Mouse (Mus musculus) mouse embryonic stem cell (cell line): Measurements from ENCODE around the gene Ly9.

Source experiments
- in situ Hi-C, 2 experiments: fragments of 300-500 bp; cut with MboI; formaldehyde crosslinking; loops; 1 replicate in 1 of 2; 3 replicates in 1 of 2; pipeline ENCODE4 v1.14.3; 2019 to 2020; ENCODE audit warnings: low sequenced_read_pairs in 2 of 2, low pct_unique_long_range_greater_than_20kb in 1 of 2, mixed read lengths in 1 of 2; ENCODE audit not compliant: unreplicated experiment in 1 of 2

The Ly9 gene

GRCm38 (mm10) chr1:171607176-171607575 lies at the start of gene Ly9:
Gene Ly9, minus strand, starts transcription at chr1:171607410.
- in situ Hi-C loops = loop anchor here (10.0 to 25.0 kb wide), 2 partner anchors 380 to 388 kb away; no protein-coding TSS in a partner anchor

- in situ Hi-C loops = no loop called here
Measured at GRCm38 (mm10) chr1:171652734-171653133, 45.5 kb upstream of the Ly9 start, which contains the start of gene Slamf7. Gene Slamf7, minus strand, starts transcription at chr1:171653035.

- in situ Hi-C loops = no loop called here
Measured at GRCm38 (mm10) chr1:171648840-171649239, 41.6 kb upstream of the Ly9 start.

- in situ Hi-C loops = no loop called here
Measured at GRCm38 (mm10) chr1:171647716-171648115, 40.5 kb upstream of the Ly9 start.

GRCm38 (mm10) chr1:171646429-171646940 lies 39.3 kb upstream of the Ly9 start:
- in situ Hi-C loops = no loop called here

GRCm38 (mm10) chr1:171643612-171644011 lies 36.4 kb upstream of the Ly9 start:
- in situ Hi-C loops = no loop called here

GRCm38 (mm10) chr1:171640796-171641195 lies 33.6 kb upstream of the Ly9 start:
- in situ Hi-C loops = no loop called here

- in situ Hi-C loops = no loop called here
Measured at GRCm38 (mm10) chr1:171638686-171639085, 31.5 kb upstream of the Ly9 start.

- in situ Hi-C loops = no loop called here
Measured at GRCm38 (mm10) chr1:171637101-171637500, 29.9 kb upstream of the Ly9 start.

GRCm38 (mm10) chr1:171635696-171636095 lies 28.5 kb upstream of the Ly9 start:
- in situ Hi-C loops = no loop called here

GRCm38 (mm10) chr1:171631447-171631846 lies 24.2 kb upstream of the Ly9 start:
- in situ Hi-C loops = no loop called here

- in situ Hi-C loops = no loop called here
Measured at GRCm38 (mm10) chr1:171630912-171631311, 23.7 kb upstream of the Ly9 start.

- in situ Hi-C loops = no loop called here
Measured at GRCm38 (mm10) chr1:171630041-171630440, 22.8 kb upstream of the Ly9 start.

- in situ Hi-C loops = no loop called here
Measured at GRCm38 (mm10) chr1:171629168-171629567, 22.0 kb upstream of the Ly9 start.

GRCm38 (mm10) chr1:171627801-171628200 lies 20.6 kb upstream of the Ly9 start:
- in situ Hi-C loops = no loop called here

- in situ Hi-C loops = loop anchor here in 1 of 2 experiments (25.0 kb wide), 1 partner anchor 367 kb away; no protein-coding TSS in a partner anchor
Measured at GRCm38 (mm10) chr1:171620091-171620490, 12.9 kb upstream of the Ly9 start.

- in situ Hi-C loops = loop anchor here in 1 of 2 experiments (25.0 kb wide), 1 partner anchor 368 kb away; no protein-coding TSS in a partner anchor
Measured at GRCm38 (mm10) chr1:171619645-171620044, 12.4 kb upstream of the Ly9 start.

- in situ Hi-C loops = loop anchor here in 1 of 2 experiments (25.0 kb wide), 1 partner anchor 368 kb away; no protein-coding TSS in a partner anchor
Measured at GRCm38 (mm10) chr1:171619001-171619400, 11.8 kb upstream of the Ly9 start.

GRCm38 (mm10) chr1:171616881-171617515 lies 9.8 kb upstream of the Ly9 start:
- in situ Hi-C loops = loop anchor here in 1 of 2 experiments (25.0 kb wide), 1 partner anchor 370 kb away; no protein-coding TSS in a partner anchor

- in situ Hi-C loops = loop anchor here in 1 of 2 experiments (25.0 kb wide), 1 partner anchor 373 kb away; no protein-coding TSS in a partner anchor
Measured at GRCm38 (mm10) chr1:171613962-171614361, 6.8 kb upstream of the Ly9 start.
